Comparison of ENCODE assay signal across 19 mouse cellular contexts in genomic region chr2:144485439-144485838, GRCm38 (mm10). TPM values are rescaled to one million over a fixed set of nuclear protein-coding genes. Genes with fewer than 3 reads are reported as not detected.
"Had no signal": no experiment of that assay in that cellular context is flagged by ENCODE, and none has a peak within 500 bp of the region (broad histone marks: within the 10 kb centered on the region; RNA-seq: fewer than 3 reads in every experiment).

No protein-coding gene starts in this region.

- H3K36me3 ChIP-seq: lung, embryonic 15.5 days; stomach, embryonic 15.5 days had no signal

- H3K9me3 ChIP-seq: lung, embryonic 15.5 days; midbrain, embryonic 13.5 days; midbrain, embryonic 15.5 days; neural tube, embryonic 12.5 days; stomach, embryonic 15.5 days had no signal

- H3K4me2 ChIP-seq: lung, embryonic 15.5 days; midbrain, embryonic 11.5 days; midbrain, embryonic 13.5 days; midbrain, embryonic 15.5 days; neural tube, embryonic 12.5 days; stomach, embryonic 15.5 days had no signal

- ATAC-seq: lung, postnatal 0 days; midbrain, embryonic 13.5 days; midbrain, embryonic 15.5 days had no signal

- DNase-seq: lung, adult 2 months; lung, postnatal 14 days; lung, postnatal 36 days; right cerebral cortex, postnatal 14 days; thymus, adult 2 months; thymus, postnatal 25 days; thymus, postnatal 4 days had no signal

- H3K27me3 ChIP-seq: lung, embryonic 15.5 days; midbrain, embryonic 13.5 days; midbrain, embryonic 15.5 days; neural tube, embryonic 12.5 days; stomach, embryonic 15.5 days had no signal

- H3K4me3 ChIP-seq: lung, embryonic 15.5 days; megakaryocyte, embryonic 14.5 days; midbrain, embryonic 13.5 days; midbrain, embryonic 15.5 days; neural tube, embryonic 12.5 days; stomach, embryonic 15.5 days had no signal

- H3K9ac ChIP-seq: lung, embryonic 15.5 days; midbrain, embryonic 13.5 days; midbrain, embryonic 15.5 days; neural tube, embryonic 12.5 days; stomach, embryonic 15.5 days had no signal

- H3K4me1 ChIP-seq: lung, embryonic 15.5 days; megakaryocyte, embryonic 14.5 days; midbrain, embryonic 13.5 days; midbrain, embryonic 15.5 days; neural tube, embryonic 12.5 days had no signal

- H3K27ac ChIP-seq: lung, embryonic 15.5 days; macrophage; midbrain, embryonic 13.5 days; midbrain, embryonic 15.5 days; neural tube, embryonic 12.5 days; stomach, embryonic 15.5 days; stomach, postnatal 0 days had no signal

RNA-seq across cellular contexts. Expression of gene Dzank1, which starts 41.8 kb away (rescaled TPM):
- total RNA-seq: megakaryocyte progenitor cell, adult 5-6 weeks; monocyte, adult 5-6 weeks had no signal
